ENCODE assay signal across 19 mouse cellular contexts in genomic region chr8:26778917-26779537, GRCm38 (mm10).
DNase-seq lines count a peak whose midpoint lies in the region; ATAC-seq and TF ChIP-seq lines count a peak whose summit lies in the region.
"Had no signal": no experiment of that assay in that cellular context is flagged by ENCODE, and none has a peak within 500 bp of the region (broad histone marks: within the 10 kb centered on the region; RNA-seq: fewer than 3 reads in every experiment).

No protein-coding gene starts in this region.

- H3K27me3 ChIP-seq in hindbrain, embryonic 13.5 days, result peaks cover 13% of the 10 kb centered on the region; the same call in 1 of the 2 replicates
- peaks cover 2% of the 10 kb centered on the region; the same call in 1 of the 2 replicates for H3K27me3 ChIP-seq in hindbrain, embryonic 11.5 days (ENCODE audit: control insufficient read depth, insufficient read depth, low read length)
- peaks cover 99% of the 10 kb centered on the region for H3K27me3 ChIP-seq in limb, embryonic 10.5 days (ENCODE audit: low read depth, poor library complexity, severe bottlenecking)
- H3K27me3 ChIP-seq in neural tube, embryonic 15.5 days (replicated peaks), result peaks cover 11% of the 10 kb centered on the region
- no peaks in the 10 kb centered on the region; the same call in 1 of the 2 replicates for H3K27me3 ChIP-seq in forebrain, postnatal 0 days (ENCODE audit: insufficient read depth, low read length)
- H3K27me3 ChIP-seq: midbrain, embryonic 13.5 days had no signal

- no peak for DNase-seq in hindbrain, embryonic 11.5 days (ENCODE audit: low spot score)
- DNase-seq in kidney, postnatal 4 days, result peak; percentile 36 to 62
- DNase-seq in kidney, adult 18-20 months, result no peak
- DNase-seq in limb, embryonic 10.5 days (ENCODE audit: low spot score), result peak; percentile 63
- DNase-seq in forebrain, postnatal 0 days, result no peak
- DNase-seq: adrenal gland, adult 2 months; cerebellum, adult 11 months; heart, adult 11 months; heart, postnatal 36 days; kidney, adult 11 months; layer of hippocampus, adult 9-11 months; liver; liver, postnatal 0 days; lung, postnatal 36 days; thymus, postnatal 25 days had no signal

- H3K27ac ChIP-seq in hindbrain, embryonic 13.5 days, result 0 out of 2 replicates have a peak overlapping the region, but pooled peaks have one; percentile 8
- H3K27ac ChIP-seq in hindbrain, embryonic 11.5 days (ENCODE audit: low read depth, low read length), result no peak overlapping the region
- H3K27ac ChIP-seq in limb, embryonic 10.5 days, result 0 out of 2 replicates have a peak overlapping the region, but pooled peaks have one; percentile 8
- H3K27ac ChIP-seq in neural tube, embryonic 15.5 days (replicated peaks), result no peak overlapping the region
- no peak overlapping the region for H3K27ac ChIP-seq in forebrain, postnatal 0 days (ENCODE audit: low read depth, low read length)
- H3K27ac ChIP-seq: heart, embryonic 13.5 days; midbrain, embryonic 13.5 days had no signal

- ATAC-seq in hindbrain, embryonic 13.5 days (ENCODE audit: low FRiP score), result peak; percentile 66
- ATAC-seq in hindbrain, embryonic 11.5 days (ENCODE audit: low FRiP score), result no peak
- ATAC-seq in neural tube, embryonic 15.5 days (ENCODE audit: low FRiP score), result peak; percentile 66
- ATAC-seq in forebrain, postnatal 0 days, result no peak
- ATAC-seq: liver, postnatal 0 days; midbrain, embryonic 13.5 days had no signal

- H3K4me3 ChIP-seq in hindbrain, embryonic 13.5 days, result no peak overlapping the region
- H3K4me3 ChIP-seq in hindbrain, embryonic 11.5 days (ENCODE audit: low read depth, low read length), result no peak overlapping the region
- H3K4me3 ChIP-seq in limb, embryonic 10.5 days, result peak overlapping the region; percentile 24
- no peak overlapping the region for H3K4me3 ChIP-seq in neural tube, embryonic 15.5 days (replicated peaks)
- H3K4me3 ChIP-seq in forebrain, postnatal 0 days (ENCODE audit: low read depth, low read length), result no peak overlapping the region
- H3K4me3 ChIP-seq: heart, embryonic 13.5 days; midbrain, embryonic 13.5 days had no signal

- H3K9me3 ChIP-seq in hindbrain, embryonic 13.5 days, result no peaks in the 10 kb centered on the region
- no peaks in the 10 kb centered on the region for H3K9me3 ChIP-seq in hindbrain, embryonic 11.5 days (ENCODE audit: control insufficient read depth, low read length)
- H3K9me3 ChIP-seq in limb, embryonic 10.5 days (replicated peaks), result no peaks in the 10 kb centered on the region
- no peaks in the 10 kb centered on the region for H3K9me3 ChIP-seq in neural tube, embryonic 15.5 days (replicated peaks)
- no peaks in the 10 kb centered on the region for H3K9me3 ChIP-seq in forebrain, postnatal 0 days (ENCODE audit: low read length)
- H3K9me3 ChIP-seq: heart, embryonic 13.5 days; midbrain, embryonic 13.5 days had no signal

- TF ChIP-seq CTCF in forebrain, postnatal 0 days (IDR thresholded peaks at IDR 0.05; ENCODE audit: low read depth), result no peak

- H3K36me3 ChIP-seq in hindbrain, embryonic 13.5 days, result no peaks in the 10 kb centered on the region
- H3K36me3 ChIP-seq in hindbrain, embryonic 11.5 days (ENCODE audit: control insufficient read depth, insufficient read depth, low read length), result no peaks in the 10 kb centered on the region
- H3K36me3 ChIP-seq in limb, embryonic 10.5 days, result no peaks in the 10 kb centered on the region
- no peaks in the 10 kb centered on the region for H3K36me3 ChIP-seq in neural tube, embryonic 15.5 days
- H3K36me3 ChIP-seq in forebrain, postnatal 0 days (ENCODE audit: insufficient read depth), result no peaks in the 10 kb centered on the region
- H3K36me3 ChIP-seq: heart, embryonic 13.5 days; midbrain, embryonic 13.5 days had no signal

- WGBS in hindbrain, embryonic 13.5 days, result 63% methylated on average over 10 of the region's 10 CpGs
- 73% methylated on average over 10 of the region's 10 CpGs for WGBS in hindbrain, embryonic 11.5 days
- 21% methylated on average over 10 of the region's 10 CpGs for WGBS in limb, embryonic 10.5 days
- WGBS in neural tube, embryonic 15.5 days, result 33% methylated on average over 10 of the region's 10 CpGs
- WGBS in forebrain, postnatal 0 days, result 61% methylated on average over 10 of the region's 10 CpGs

- no peak overlapping the region for H3K4me2 ChIP-seq in hindbrain, embryonic 13.5 days
- H3K4me2 ChIP-seq in hindbrain, embryonic 11.5 days (replicated peaks; ENCODE audit: low read depth, low read length), result no peak overlapping the region
- H3K4me2 ChIP-seq in neural tube, embryonic 15.5 days, result no peak overlapping the region
- H3K4me2 ChIP-seq in forebrain, postnatal 0 days (ENCODE audit: low read depth), result no peak overlapping the region
- H3K4me2 ChIP-seq: heart, embryonic 13.5 days; midbrain, embryonic 13.5 days had no signal

- no peak overlapping the region for H3K9ac ChIP-seq in hindbrain, embryonic 13.5 days
- no peak overlapping the region for H3K9ac ChIP-seq in hindbrain, embryonic 11.5 days (ENCODE audit: low read depth, low read length)
- H3K9ac ChIP-seq in neural tube, embryonic 15.5 days (replicated peaks), result no peak overlapping the region
- H3K9ac ChIP-seq in forebrain, postnatal 0 days, result no peak overlapping the region
- H3K9ac ChIP-seq: heart, embryonic 13.5 days; liver, postnatal 0 days; midbrain, embryonic 13.5 days had no signal

- peaks cover 25% of the 10 kb centered on the region for H3K4me1 ChIP-seq in hindbrain, embryonic 13.5 days (replicated peaks)
- no peaks in the 10 kb centered on the region for H3K4me1 ChIP-seq in hindbrain, embryonic 11.5 days (replicated peaks; ENCODE audit: control insufficient read depth, insufficient read depth, low read length)
- H3K4me1 ChIP-seq in limb, embryonic 10.5 days, result peaks cover 27% of the 10 kb centered on the region
- H3K4me1 ChIP-seq in neural tube, embryonic 15.5 days, result peaks cover 20% of the 10 kb centered on the region
- no peaks in the 10 kb centered on the region for H3K4me1 ChIP-seq in forebrain, postnatal 0 days (ENCODE audit: insufficient read depth)

Comparison
In these comparisons a context has a peak if more than half of its experiments do, and no peak if none do; other contexts are left out.
1. ATAC-seq: peak in hindbrain, embryonic 13.5 days (single experiment) and neural tube, embryonic 15.5 days (single experiment); none in hindbrain, embryonic 11.5 days (single experiment) and forebrain, postnatal 0 days (single experiment).
2. H3K27ac ChIP-seq: peak in hindbrain, embryonic 13.5 days (single experiment) and limb, embryonic 10.5 days (single experiment); none in hindbrain, embryonic 11.5 days (single experiment), neural tube, embryonic 15.5 days (single experiment) and forebrain, postnatal 0 days (single experiment).
3. DNase-seq: peak in kidney, postnatal 4 days (2 of 2) and limb, embryonic 10.5 days (single experiment); none in hindbrain, embryonic 11.5 days (single experiment), kidney, adult 18-20 months (single experiment) and forebrain, postnatal 0 days (single experiment).